Mouse (Mus musculus): ENCODE measurements at regions not wholly inside any gene's neighbourhood (a gene's known extent, or its start where the extent isn't known, plus 50 kb on each side); places are given as distances from the start of the nearest gene placed in this dataset.

DNA sequence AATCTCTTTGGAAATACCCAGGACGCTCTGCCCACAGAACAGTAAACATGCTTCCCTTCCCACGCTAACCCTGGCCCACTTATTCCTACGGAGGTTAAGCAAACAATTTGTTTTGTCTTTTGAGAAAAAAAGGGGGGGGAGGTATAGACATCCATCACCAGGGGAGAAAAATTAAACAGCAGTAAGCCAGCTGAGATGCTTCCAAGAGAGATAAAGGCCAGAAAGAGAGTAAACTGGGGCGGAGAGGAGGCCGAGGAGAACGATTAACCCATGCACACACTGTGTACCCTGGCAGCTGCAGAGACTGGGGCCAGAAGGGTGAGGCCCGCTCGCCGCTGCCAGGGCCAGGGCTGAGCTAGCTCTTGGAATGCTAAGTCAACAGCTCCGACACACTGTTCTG is 421.6 kb downstream of the Ate1 start:
- no peak for TF ChIP-seq POLR2A (IDR thresholded peaks at IDR 0.05; ENCODE audit: borderline replicate concordance, insufficient read depth, low read length)
- TF ChIP-seq CTCF (IDR thresholded peaks at IDR 0.05; ENCODE audit: borderline replicate concordance, insufficient read depth, low read depth, low read length), result no peak
